Mouse (Mus musculus) hindbrain, postnatal 0 days (tissue): Measurements from ENCODE around the gene Ptov1. TPM values are rescaled to one million over a fixed set of nuclear protein-coding genes. Genes with fewer than 3 reads are reported as not detected.

Experiments
- ATAC-seq: fragments of 200-750 bp; cut with Nextera tagmentation; 2 replicates; pipeline ENCODE4 v1.8.0; 2017; ENCODE audit warnings: mild to moderate bottlenecking, moderate TSS enrichment, moderate library complexity
- DNase-seq: peaks from one replicate; pipeline ENCODE4 v3.0.0-alpha.2; 2015; ENCODE audit warnings: low spot score
- H3K27ac ChIP-seq: fragments of 300-500 bp; sonication (generic); 2 replicates; pipeline ENCODE4 v1.5.1; 2014; ENCODE audit warnings: mild to moderate bottlenecking
- H3K27me3 ChIP-seq: fragments of 300-500 bp; sonication (generic); 2 replicates; pipeline ENCODE4 v1.6.1; 2014; ENCODE audit warnings: low read length, mixed read lengths; ENCODE audit not compliant: insufficient read depth
- H3K36me3 ChIP-seq: fragments of 300-500 bp; sonication (generic); 2 replicates; pipeline ENCODE4 v1.6.1; 2014; ENCODE audit warnings: low read length, mixed read lengths; ENCODE audit not compliant: insufficient read depth
- H3K4me1 ChIP-seq: fragments of 300-500 bp; sonication (generic); 2 replicates; pipeline ENCODE4 v1.6.1; 2014; ENCODE audit warnings: antibody characterized with exemption, low read length, mixed read lengths; ENCODE audit not compliant: insufficient read depth
- H3K4me2 ChIP-seq: fragments of 300-500 bp; sonication (generic); 2 replicates; pipeline ENCODE4 v1.6.1; 2014; ENCODE audit warnings: low read depth, mild to moderate bottlenecking, low read length, moderate library complexity, mixed read lengths
- H3K4me3 ChIP-seq: fragments of 300-500 bp; sonication (generic); 2 replicates; pipeline ENCODE4 v1.5.1; 2014; ENCODE audit warnings: low read length
- H3K9ac ChIP-seq: fragments of 300-500 bp; sonication (generic); replicated peaks from 2 replicates; pipeline ENCODE4 v1.6.1; 2014; ENCODE audit warnings: mild to moderate bottlenecking, low read length, moderate library complexity, mixed read lengths
- H3K9me3 ChIP-seq: fragments of 300-500 bp; sonication (generic); 2 replicates; pipeline ENCODE4 v1.6.1; 2016; ENCODE audit warnings: low read length, mixed read lengths
- CTCF ChIP-seq: IDR thresholded peaks from 2 replicates; pipeline ENCODE4 v1.5.1; 2016; ENCODE audit warnings: antibody characterized with exemption, control low read depth, low read depth
- WGBS: fragments of 180-500 bp; shearing (Covaris S2); extraction: QIAGEN DNeasy Blood & Tissue Kit; methylation state at CpG from one replicate; pipeline ENCODE4 v1.1.7; 2014; 5-methylcytosine and 5-hydroxymethylcytosine counted together
- polyA plus RNA-seq: library from polyadenylated mRNA; unstranded; fragments of >200 nt; fragmentation: Nextera tagmentation; extraction: Ambion mirVana; gene quantifications from 2 replicates; pipeline ENCODE4 v1.2.1, GENCODE M21; 2015
- total RNA-seq: library from RNA; depleted of rRNA; stranded (reverse); fragments of >200 nt; gene quantifications from 2 replicates; pipeline ENCODE4 v1.2.3, GENCODE M21; 2014

The Ptov1 gene
- total and polyA plus RNA-seq, 2 experiments from 2014 or later: 438 to 597 TPM

GRCm38 (mm10) chr7:44867010-44867702 is 2.4 kb downstream of the Ptov1 start:
- 55% methylated on average over 19 of the region's 19 CpGs for WGBS
- peaks cover 31% of the 10 kb centered on the region for H3K4me1 ChIP-seq

GRCm38 (mm10) chr7:44866276-44867009 is 3.1 kb downstream of the Ptov1 start:
- H3K4me3 ChIP-seq: 0 out of 2 replicates have a peak overlapping the region, but pooled peaks have one; percentile 99
- TF ChIP-seq CTCF: peak; percentile 40; the same call in 1 of the 2 replicates
- H3K9ac ChIP-seq: peak overlapping the region; percentile 17; the same call in 1 of the 2 replicates
- H3K4me2 ChIP-seq: peak overlapping the region; percentile 63
- WGBS: 25% methylated on average over 15 of the region's 15 CpGs
- ATAC-seq: no peak
- DNase-seq: peak; percentile 79
- H3K27ac ChIP-seq: peak overlapping the region; percentile 70; the same call in 1 of the 2 replicates
- H3K27me3 ChIP-seq: no peaks in the 10 kb centered on the region
- peaks cover 27% of the 10 kb centered on the region for H3K36me3 ChIP-seq
- no peaks in the 10 kb centered on the region for H3K9me3 ChIP-seq
- peaks cover 31% of the 10 kb centered on the region for H3K4me1 ChIP-seq

More at GRCm38 (mm10) chr7:44867010-44867702, 2.4 kb downstream of the Ptov1 start:
- H3K36me3 ChIP-seq: peaks cover 25% of the 10 kb centered on the region
- peak overlapping the region; percentile 99 for H3K4me3 ChIP-seq
- peak overlapping the region; percentile 70; the same call in 1 of the 2 replicates for H3K27ac ChIP-seq
- no peaks in the 10 kb centered on the region for H3K27me3 ChIP-seq
- ATAC-seq (no peak), DNase-seq (no peak)
- peak overlapping the region; percentile 63 for H3K4me2 ChIP-seq
- H3K9me3 ChIP-seq: no peaks in the 10 kb centered on the region
- no peak for TF ChIP-seq CTCF
- H3K9ac ChIP-seq: peak overlapping the region; percentile 17; the same call in 1 of the 2 replicates

DNA sequence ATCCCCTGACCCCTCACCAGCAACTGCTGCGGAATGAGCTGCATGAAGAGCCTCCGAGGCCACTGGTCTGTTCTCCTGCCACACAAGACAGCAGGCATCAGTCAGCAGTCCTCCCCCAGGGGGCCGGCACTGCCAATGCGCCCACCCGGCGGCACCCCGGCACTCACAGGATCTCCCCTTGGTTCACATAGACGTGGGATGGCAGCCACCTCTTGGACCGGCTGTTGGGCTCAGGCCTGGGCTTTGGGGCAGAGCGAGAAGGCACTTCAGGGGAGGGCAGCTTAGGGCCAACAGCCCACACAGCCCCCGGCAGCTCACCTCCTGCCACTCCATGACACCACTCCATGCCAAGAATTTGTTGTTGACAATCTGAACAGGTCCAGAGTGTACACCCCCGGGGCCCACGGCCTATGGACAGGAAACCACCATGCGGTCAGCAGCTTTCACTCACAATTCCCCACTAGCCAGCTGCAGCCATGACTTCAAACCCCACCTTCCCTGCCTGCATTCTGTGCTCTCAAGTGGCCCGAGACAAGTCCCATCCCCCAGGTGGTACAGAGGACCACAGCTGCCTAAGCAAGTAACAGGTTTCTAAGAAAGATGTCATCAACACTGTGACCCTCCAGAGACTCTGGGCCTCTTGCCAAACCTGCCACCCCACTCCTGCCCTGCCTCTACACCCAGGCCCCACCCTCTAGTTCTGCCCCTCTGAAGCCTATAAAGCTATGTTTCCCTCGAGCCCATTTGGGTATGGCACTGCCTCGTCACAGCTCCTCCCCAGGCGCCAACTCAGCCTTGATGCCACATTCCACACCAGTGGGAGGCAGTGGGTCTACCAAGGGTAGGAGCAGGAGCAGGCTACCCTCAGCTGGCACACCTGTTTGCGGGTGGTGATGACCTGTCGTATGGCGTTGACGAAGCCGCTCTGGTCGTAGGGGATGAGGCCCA is 4.7 kb downstream of the Ptov1 start:
- WGBS: 69% methylated on average over 24 of the region's 24 CpGs
- Histone ChIP-seq H3K36me3 (peaks cover 27% of the 10 kb centered on the region), H3K9ac (peak overlapping the region; percentile 2; the same call in 1 of the 2 replicates), H3K4me3 (no peak overlapping the region), H3K4me2 (no peak overlapping the region), H3K27ac (peak overlapping the region; percentile 70; the same call in 1 of the 2 replicates), H3K9me3 (no peaks in the 10 kb centered on the region), H3K4me1 (peaks cover 25% of the 10 kb centered on the region), H3K27me3 (no peaks in the 10 kb centered on the region)
- no peak for ATAC-seq
- DNase-seq: no peak
- TF ChIP-seq CTCF: no peak

- H3K27me3 ChIP-seq: no peaks in the 10 kb centered on the region
- DNase-seq (no peak), ATAC-seq (no peak)
- H3K9me3 ChIP-seq: no peaks in the 10 kb centered on the region
- H3K4me3 ChIP-seq: no peak overlapping the region
- no peak overlapping the region for H3K27ac ChIP-seq
- peaks cover 27% of the 10 kb centered on the region for H3K36me3 ChIP-seq
- TF ChIP-seq CTCF: no peak
- WGBS: 81% methylated on average over 11 of the region's 11 CpGs
- no peak overlapping the region for H3K9ac ChIP-seq
- no peak overlapping the region for H3K4me2 ChIP-seq
- peaks cover 25% of the 10 kb centered on the region for H3K4me1 ChIP-seq
These were observed 5.5 kb downstream of the Ptov1 start for GRCm38 (mm10) chr7:44863982-44864494.

DNA sequence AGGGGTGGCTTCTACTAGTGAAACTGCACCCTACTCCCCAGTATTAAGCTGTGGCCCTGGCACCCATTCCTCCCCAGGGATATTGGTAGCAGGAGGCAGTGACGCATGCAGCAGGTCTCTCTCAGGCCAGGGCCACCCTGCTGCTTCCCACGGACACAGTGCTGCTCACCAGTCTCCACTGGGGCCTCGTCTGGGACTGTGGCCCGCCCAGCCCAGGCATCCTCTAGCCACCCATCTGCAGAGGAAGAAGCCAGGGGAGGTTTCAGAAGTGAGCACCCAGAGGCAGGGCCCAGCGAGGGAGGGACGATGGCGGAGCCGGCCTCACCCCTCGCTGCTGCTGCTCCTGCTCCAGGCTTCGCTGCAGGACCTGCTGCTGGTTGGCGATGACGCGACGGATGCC is 6.4 kb downstream of the Ptov1 start:
- Histone ChIP-seq H3K36me3 (peaks cover 27% of the 10 kb centered on the region), H3K27me3 (no peaks in the 10 kb centered on the region), H3K9ac (no peak overlapping the region), H3K9me3 (no peaks in the 10 kb centered on the region), H3K4me3 (no peak overlapping the region), H3K4me1 (peaks cover 27% of the 10 kb centered on the region), H3K4me2 (no peak overlapping the region), H3K27ac (no peak overlapping the region)
- ATAC-seq (no peak), DNase-seq (no peak)
- TF ChIP-seq CTCF: no peak
- 91% methylated on average over 14 of the region's 14 CpGs for WGBS

- no peak overlapping the region for H3K27ac ChIP-seq
- no peak for DNase-seq
- H3K4me1 ChIP-seq: peaks cover 23% of the 10 kb centered on the region
- peaks cover 27% of the 10 kb centered on the region for H3K36me3 ChIP-seq
- ATAC-seq: no peak
- H3K4me2 ChIP-seq: no peak overlapping the region
- WGBS: 79% methylated on average over 8 of the region's 8 CpGs
- no peak for TF ChIP-seq CTCF
- H3K4me3 ChIP-seq: no peak overlapping the region
- H3K27me3 ChIP-seq: no peaks in the 10 kb centered on the region
- no peaks in the 10 kb centered on the region for H3K9me3 ChIP-seq
- H3K9ac ChIP-seq: no peak overlapping the region
These were observed 7.2 kb downstream of the Ptov1 start for GRCm38 (mm10) chr7:44862434-44862833.
